Mouse (Mus musculus): Measurements from ENCODE around the gene Cdc6. TPM values are rescaled to one million over a fixed set of nuclear protein-coding genes. Genes with fewer than 3 reads are reported as not detected.
"Not testable (repeated sequence)": the region's sequence is repeated elsewhere in the genome, so short reads cannot be mapped to it uniquely, and the experiment has no call there.

Gene Cdc6
- polyA plus RNA-seq, 2 experiments = 15.6 to 25.8 TPM

DNA sequence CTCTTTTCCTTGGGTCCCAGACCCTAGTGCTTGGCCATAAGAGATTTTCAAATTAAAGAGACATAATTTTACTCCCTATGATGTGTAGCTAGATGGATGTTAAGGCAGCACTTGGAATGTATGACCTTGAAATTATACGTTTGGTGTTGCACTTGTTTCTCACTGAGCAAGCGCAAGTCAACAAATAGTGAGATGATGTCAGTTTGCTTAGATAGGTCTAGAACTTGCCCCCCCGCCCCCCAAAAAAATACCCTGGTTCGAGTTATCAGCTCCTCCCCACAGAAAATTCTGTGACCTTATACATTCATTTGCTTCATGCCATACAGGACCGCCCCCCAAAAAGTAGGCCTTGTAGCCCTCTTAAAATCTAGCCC is 551 bp upstream of the Cdc6 start:
- WGBS = 60% methylated on average over 5 of the region's 5 CpGs
- Histone ChIP-seq H3K4me2 (replicated peaks; ENCODE audit: low read depth, low read length, severe bottlenecking) (peak overlapping the region; percentile 53), H3K36me3 (ENCODE audit: control insufficient read depth, insufficient read depth, low read length) (peaks cover 34% of the 10 kb centered on the region), H3K4me3 (replicated peaks; ENCODE audit: low read length) (peak overlapping the region; percentile 57), H3K4me1 (ENCODE audit: control insufficient read depth, insufficient read depth, low read length) (peaks cover 21% of the 10 kb centered on the region), H3K9me3 (ENCODE audit: control insufficient read depth, low read length) (no peaks in the 10 kb centered on the region), H3K27ac (replicated peaks; ENCODE audit: low read depth, low read length) (0 out of 2 replicates have a peak overlapping the region, but pooled peaks have one; percentile 33), H3K27me3 (ENCODE audit: control insufficient read depth, insufficient read depth, low read length) (no peaks in the 10 kb centered on the region), H3K9ac (ENCODE audit: low read depth, low read length, severe bottlenecking) (no peak overlapping the region)
- no peak for ATAC-seq (ENCODE audit: low FRiP score, low read depth)
- DNase-seq (ENCODE audit: low spot score) = no peak
- TF ChIP-seq POLR2A (IDR thresholded peaks at IDR 0.05; ENCODE audit: borderline replicate concordance, extremely low read depth, insufficient read depth, insufficient read length) = no peak

DNA sequence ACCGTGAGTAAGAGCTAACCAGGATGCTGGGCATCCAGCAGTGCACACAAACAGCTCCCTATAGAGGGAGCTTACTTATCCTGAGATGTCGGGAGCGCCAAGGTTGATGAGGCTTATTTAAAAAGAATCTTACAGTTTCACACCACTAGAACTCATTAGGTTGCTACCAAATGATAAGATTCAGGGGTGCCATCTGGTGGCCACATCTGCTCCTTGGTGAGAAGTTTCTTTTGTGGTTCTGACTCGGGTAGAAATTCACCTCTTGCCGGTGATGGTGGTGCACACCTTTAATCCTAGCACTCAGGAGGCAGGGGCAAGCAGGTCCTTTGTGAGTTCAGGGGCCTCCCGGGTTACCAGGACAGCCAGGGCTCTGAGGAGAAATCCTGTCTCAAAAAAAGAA is 2.1 kb downstream of the Cdc6 start:
- DNase-seq (ENCODE audit: low spot score) = peak; percentile 82
- Histone ChIP-seq H3K27me3 (ENCODE audit: control insufficient read depth, insufficient read depth, low read length) (no peaks in the 10 kb centered on the region), H3K4me1 (ENCODE audit: control insufficient read depth, insufficient read depth, low read length) (peaks cover 14% of the 10 kb centered on the region), H3K4me2 (replicated peaks; ENCODE audit: low read depth, low read length, severe bottlenecking) (peak overlapping the region; percentile 97; the same call in 1 of the 2 replicates), H3K4me3 (replicated peaks; ENCODE audit: low read length) (peak overlapping the region; percentile 57; the same call in 1 of the 2 replicates), H3K9ac (ENCODE audit: low read depth, low read length, severe bottlenecking) (no peak overlapping the region), H3K9me3 (ENCODE audit: control insufficient read depth, low read length) (no peaks in the 10 kb centered on the region), H3K36me3 (ENCODE audit: control insufficient read depth, insufficient read depth, low read length) (peaks cover 29% of the 10 kb centered on the region), H3K27ac (replicated peaks; ENCODE audit: low read depth, low read length) (no peak overlapping the region)
- WGBS = 42% methylated on average over 6 of the region's 6 CpGs
- TF ChIP-seq POLR2A (IDR thresholded peaks at IDR 0.05; ENCODE audit: borderline replicate concordance, extremely low read depth, insufficient read depth, insufficient read length) = no peak
- no peak for ATAC-seq (ENCODE audit: low FRiP score, low read depth)

GRCm38 (mm10) chr11:98910415-98910814 is 2.8 kb downstream of the Cdc6 start:
- H3K4me2 ChIP-seq (replicated peaks; ENCODE audit: low read depth, low read length, severe bottlenecking) = no peak overlapping the region
- ATAC-seq (ENCODE audit: low FRiP score, low read depth) = no peak
- WGBS = 90% methylated on average over 11 of the region's 11 CpGs
- DNase-seq (ENCODE audit: low spot score) = no peak
- H3K9ac ChIP-seq (ENCODE audit: low read depth, low read length, severe bottlenecking) = no peak overlapping the region
- H3K36me3 ChIP-seq (ENCODE audit: control insufficient read depth, insufficient read depth, low read length) = peaks cover 30% of the 10 kb centered on the region
- H3K9me3 ChIP-seq (ENCODE audit: control insufficient read depth, low read length) = no peaks in the 10 kb centered on the region
- peaks cover 14% of the 10 kb centered on the region for H3K4me1 ChIP-seq (ENCODE audit: control insufficient read depth, insufficient read depth, low read length)
- no peak overlapping the region for H3K27ac ChIP-seq (replicated peaks; ENCODE audit: low read depth, low read length)
- no peak overlapping the region for H3K4me3 ChIP-seq (replicated peaks; ENCODE audit: low read length)
- TF ChIP-seq POLR2A (IDR thresholded peaks at IDR 0.05; ENCODE audit: borderline replicate concordance, extremely low read depth, insufficient read depth, insufficient read length) = no peak
- H3K27me3 ChIP-seq (ENCODE audit: control insufficient read depth, insufficient read depth, low read length) = no peaks in the 10 kb centered on the region

DNA sequence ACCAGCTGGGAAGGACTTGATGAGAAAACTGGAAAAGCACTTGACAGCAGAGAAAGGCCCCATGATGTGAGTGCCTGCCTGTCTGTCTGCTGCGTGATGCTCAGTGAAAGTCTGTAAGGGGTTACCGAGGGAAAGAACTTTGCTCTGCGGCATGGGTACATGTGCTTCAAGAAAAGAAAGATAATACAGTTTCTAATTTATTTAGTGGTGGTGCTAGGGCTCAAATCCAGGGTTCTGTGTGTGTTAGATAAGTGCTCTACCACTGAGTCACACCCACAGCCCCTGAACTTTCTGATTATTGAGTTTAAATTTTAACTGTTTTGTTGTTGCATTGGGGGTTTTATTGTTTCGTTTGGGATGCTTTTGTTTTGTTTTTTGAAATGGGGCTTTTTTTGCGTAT is 3.9 kb downstream of the Cdc6 start:
- Histone ChIP-seq H3K4me3 (replicated peaks; ENCODE audit: low read length) (no peak overlapping the region), H3K36me3 (ENCODE audit: control insufficient read depth, insufficient read depth, low read length) (peaks cover 30% of the 10 kb centered on the region), H3K4me2 (replicated peaks; ENCODE audit: low read depth, low read length, severe bottlenecking) (no peak overlapping the region), H3K27ac (replicated peaks; ENCODE audit: low read depth, low read length) (no peak overlapping the region), H3K9ac (ENCODE audit: low read depth, low read length, severe bottlenecking) (no peak overlapping the region), H3K9me3 (ENCODE audit: control insufficient read depth, low read length) (no peaks in the 10 kb centered on the region), H3K27me3 (ENCODE audit: control insufficient read depth, insufficient read depth, low read length) (no peaks in the 10 kb centered on the region), H3K4me1 (ENCODE audit: control insufficient read depth, insufficient read depth, low read length) (peaks cover 14% of the 10 kb centered on the region)
- TF ChIP-seq POLR2A (IDR thresholded peaks at IDR 0.05; ENCODE audit: borderline replicate concordance, extremely low read depth, insufficient read depth, insufficient read length) = no peak
- no peak for DNase-seq (ENCODE audit: low spot score)
- no peak for ATAC-seq (ENCODE audit: low FRiP score, low read depth)
- 86% methylated on average over 5 of the region's 5 CpGs for WGBS

DNA sequence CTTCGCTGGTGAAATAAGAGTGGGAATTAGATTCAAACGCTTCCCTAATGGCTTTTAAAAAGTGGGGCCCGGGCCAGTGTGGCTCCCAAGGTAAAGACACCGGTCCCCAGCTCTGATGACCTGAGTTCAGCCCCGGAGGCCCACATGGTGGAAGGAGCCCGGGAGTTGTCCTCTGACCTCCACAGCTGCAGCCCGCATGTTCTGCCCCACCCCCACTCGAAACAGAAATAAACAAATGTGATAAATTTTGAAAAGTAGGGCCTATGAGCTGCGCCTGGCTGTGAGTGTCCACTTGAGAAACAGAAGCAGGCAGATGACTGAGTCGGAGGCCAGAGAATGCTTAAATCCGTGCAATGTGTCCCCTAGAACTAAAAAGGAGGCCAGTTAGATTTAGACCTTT is 6.6 kb downstream of the Cdc6 start:
- Histone ChIP-seq H3K36me3 (ENCODE audit: control insufficient read depth, insufficient read depth, low read length) (peaks cover 37% of the 10 kb centered on the region), H3K4me3 (replicated peaks; ENCODE audit: low read length) (no peak overlapping the region), H3K27me3 (ENCODE audit: control insufficient read depth, insufficient read depth, low read length) (no peaks in the 10 kb centered on the region), H3K9ac (ENCODE audit: low read depth, low read length, severe bottlenecking) (no peak overlapping the region), H3K4me1 (ENCODE audit: control insufficient read depth, insufficient read depth, low read length) (peaks cover 11% of the 10 kb centered on the region; the same call in 1 of the 2 replicates), H3K27ac (replicated peaks; ENCODE audit: low read depth, low read length) (no peak overlapping the region), H3K9me3 (ENCODE audit: control insufficient read depth, low read length) (no peaks in the 10 kb centered on the region), H3K4me2 (replicated peaks; ENCODE audit: low read depth, low read length, severe bottlenecking) (no peak overlapping the region)
- no peak for ATAC-seq (ENCODE audit: low FRiP score, low read depth)
- no peak for DNase-seq (ENCODE audit: low spot score)
- TF ChIP-seq POLR2A (IDR thresholded peaks at IDR 0.05; ENCODE audit: borderline replicate concordance, extremely low read depth, insufficient read depth, insufficient read length) = no peak
- 59% methylated on average over 11 of the region's 11 CpGs for WGBS

GRCm38 (mm10) chr11:98916376-98916775 is 8.8 kb downstream of the Cdc6 start:
- H3K4me2 ChIP-seq (replicated peaks; ENCODE audit: low read depth, low read length, severe bottlenecking); H3K9me3 ChIP-seq (ENCODE audit: control insufficient read depth, low read length); H3K9ac ChIP-seq (ENCODE audit: low read depth, low read length, severe bottlenecking); DNase-seq (ENCODE audit: low spot score); H3K27me3 ChIP-seq (ENCODE audit: control insufficient read depth, insufficient read depth, low read length); ATAC-seq (ENCODE audit: low FRiP score, low read depth); H3K4me1 ChIP-seq (ENCODE audit: control insufficient read depth, insufficient read depth, low read length); H3K4me3 ChIP-seq (replicated peaks; ENCODE audit: low read length); H3K27ac ChIP-seq (replicated peaks; ENCODE audit: low read depth, low read length): not testable (repeated sequence)
- H3K36me3 ChIP-seq (ENCODE audit: control insufficient read depth, insufficient read depth, low read length) = peaks cover 34% of the 10 kb centered on the region
- WGBS = 96% methylated on average over 3 of the region's 3 CpGs
